Mouse (Mus musculus): Measurements from ENCODE around the gene Rasgef1c. TPM values are rescaled to one million over a fixed set of nuclear protein-coding genes. Genes with fewer than 3 reads are reported as not detected.

Rasgef1c gene
- polyA plus RNA-seq, 1 experiment from 2014 or later: 0.08 TPM

DNA sequence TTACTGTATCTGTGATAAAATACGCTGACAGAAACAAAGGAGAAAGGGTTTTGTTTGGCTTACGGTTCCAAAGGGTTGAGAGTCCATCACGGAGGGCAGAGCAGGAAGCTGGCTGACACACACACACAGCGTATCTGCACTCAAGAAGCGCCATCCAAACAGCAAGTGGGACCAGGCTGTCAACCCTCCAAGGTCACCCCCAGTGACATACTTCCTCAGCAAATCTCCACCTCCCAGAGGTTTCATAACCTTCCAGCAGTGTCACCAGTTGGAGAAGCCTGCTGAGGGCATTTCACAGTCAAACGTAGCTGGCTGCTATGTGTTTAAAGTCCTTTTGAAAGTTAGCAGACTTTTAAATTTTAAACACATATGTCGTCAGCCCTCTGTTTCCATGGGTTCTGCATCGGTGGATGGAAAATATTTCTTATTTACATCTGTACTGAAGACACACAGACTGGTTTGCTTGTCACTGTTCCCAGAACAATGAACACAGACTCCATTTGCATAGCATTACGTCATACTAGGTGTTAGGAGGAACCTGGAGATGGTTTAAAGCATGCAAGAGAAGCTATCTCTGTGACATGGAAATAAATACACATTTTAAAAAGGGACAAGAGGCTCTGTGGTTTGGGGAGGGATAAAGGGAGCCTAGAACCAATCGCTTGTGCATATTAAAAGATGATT is 72.2 kb downstream of the Rasgef1c start:
- DNase-seq (ENCODE audit: low spot score): no peak

DNA sequence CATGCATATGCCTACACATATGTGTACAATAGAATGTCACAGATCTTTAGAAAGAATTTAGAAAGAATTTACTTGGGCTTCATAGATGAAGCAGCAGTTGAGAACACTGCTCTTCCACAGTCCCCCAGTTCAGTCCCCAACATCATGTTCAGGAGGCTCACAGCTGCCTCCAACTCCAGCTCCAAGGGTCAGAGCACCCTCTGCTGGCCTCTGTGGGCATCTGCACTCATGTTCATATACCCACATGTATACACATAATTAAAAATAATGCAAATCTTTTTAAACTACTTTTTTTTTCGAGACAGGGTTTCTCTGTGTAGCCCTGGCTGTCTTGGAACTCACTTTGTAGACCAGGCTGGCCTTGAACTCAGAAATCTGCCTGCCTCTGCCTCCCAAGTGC is 73.0 kb downstream of the Rasgef1c start:
- no peak for DNase-seq (ENCODE audit: low spot score)

GRCm38 (mm10) chr11:49977963-49978568 is 76.4 kb downstream of the Rasgef1c start:
- no peak for DNase-seq (ENCODE audit: low spot score)

DNA sequence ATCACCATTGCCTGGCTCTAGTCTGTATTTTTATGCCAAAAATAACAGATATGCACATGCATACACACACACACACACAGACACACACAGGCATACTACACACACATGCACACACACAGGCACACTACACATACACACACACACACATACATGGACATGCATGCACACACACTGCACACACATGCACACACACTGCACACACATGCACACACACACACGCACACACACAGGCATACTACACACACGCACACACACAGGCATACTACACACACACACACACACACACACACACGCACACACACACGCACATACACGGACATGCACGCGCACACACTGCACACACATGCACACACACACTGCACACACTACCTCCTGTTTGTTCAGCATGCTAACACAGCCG is 77.3 kb downstream of the Rasgef1c start:
- DNase-seq (ENCODE audit: low spot score): no peak

GRCm38 (mm10) chr11:49980681-49981235 is 79.1 kb downstream of the Rasgef1c start:
- no peak for DNase-seq (ENCODE audit: low spot score)

DNA sequence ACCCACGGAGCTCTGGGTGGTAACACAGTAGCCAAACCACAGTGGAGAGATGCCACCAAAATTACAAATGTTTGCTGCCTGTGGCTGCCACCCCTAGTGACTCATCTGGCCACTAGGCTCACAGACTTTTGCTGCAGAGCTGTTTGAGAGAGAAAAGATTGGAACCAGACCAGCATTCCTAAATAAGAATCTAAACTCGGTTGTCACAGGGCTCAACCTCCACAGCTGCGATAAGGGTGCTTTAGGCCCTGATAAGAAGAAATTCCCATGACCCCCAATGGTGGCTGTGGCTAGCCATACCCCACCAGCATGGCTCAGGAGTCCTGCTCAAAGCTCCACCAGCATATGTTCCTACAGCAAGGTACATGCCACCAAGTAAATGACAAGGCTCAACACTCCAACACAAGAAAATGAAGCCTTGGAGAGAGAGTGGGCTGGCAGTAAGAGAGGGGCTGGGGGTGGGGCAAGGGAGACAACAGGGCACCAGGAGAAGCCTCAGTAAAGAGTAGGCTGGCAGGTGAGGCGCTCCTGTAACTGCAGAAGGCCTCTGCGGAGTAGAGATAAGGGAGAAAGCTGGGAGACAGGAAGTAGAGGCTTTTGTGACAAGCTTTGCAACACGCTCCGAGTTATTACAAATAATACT is 79.8 kb downstream of the Rasgef1c start:
- DNase-seq (ENCODE audit: low spot score): peak; percentile 38

- DNase-seq (ENCODE audit: low spot score): no peak
These were observed 80.5 kb downstream of the Rasgef1c start for GRCm38 (mm10) chr11:49982094-49982493.

DNA sequence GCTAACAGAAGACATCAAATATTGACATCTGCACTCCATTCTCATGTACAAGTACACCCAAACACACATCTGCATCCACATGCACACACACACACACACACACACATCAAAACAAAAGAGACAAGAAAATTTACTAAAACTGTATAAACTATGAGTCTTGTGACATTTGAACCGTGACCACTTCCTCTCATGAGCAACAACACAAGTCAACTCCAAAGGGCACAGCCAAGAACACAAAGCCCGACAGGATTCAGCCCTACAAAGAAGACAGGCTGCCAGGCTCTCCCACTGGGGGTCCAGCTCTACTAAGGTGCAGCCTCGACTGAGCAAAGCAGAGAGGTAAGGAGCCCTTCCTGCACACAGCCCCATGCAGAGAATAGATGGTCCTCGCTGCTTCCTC is 81.2 kb downstream of the Rasgef1c start:
- peak; percentile 73 for DNase-seq (ENCODE audit: low spot score)

- peak; percentile 38 for DNase-seq (ENCODE audit: low spot score)
These were observed 82.4 kb downstream of the Rasgef1c start for GRCm38 (mm10) chr11:49983875-49984552.

GRCm38 (mm10) chr11:49985009-49985408 is 83.4 kb downstream of the Rasgef1c start:
- DNase-seq (ENCODE audit: low spot score): no peak

DNA sequence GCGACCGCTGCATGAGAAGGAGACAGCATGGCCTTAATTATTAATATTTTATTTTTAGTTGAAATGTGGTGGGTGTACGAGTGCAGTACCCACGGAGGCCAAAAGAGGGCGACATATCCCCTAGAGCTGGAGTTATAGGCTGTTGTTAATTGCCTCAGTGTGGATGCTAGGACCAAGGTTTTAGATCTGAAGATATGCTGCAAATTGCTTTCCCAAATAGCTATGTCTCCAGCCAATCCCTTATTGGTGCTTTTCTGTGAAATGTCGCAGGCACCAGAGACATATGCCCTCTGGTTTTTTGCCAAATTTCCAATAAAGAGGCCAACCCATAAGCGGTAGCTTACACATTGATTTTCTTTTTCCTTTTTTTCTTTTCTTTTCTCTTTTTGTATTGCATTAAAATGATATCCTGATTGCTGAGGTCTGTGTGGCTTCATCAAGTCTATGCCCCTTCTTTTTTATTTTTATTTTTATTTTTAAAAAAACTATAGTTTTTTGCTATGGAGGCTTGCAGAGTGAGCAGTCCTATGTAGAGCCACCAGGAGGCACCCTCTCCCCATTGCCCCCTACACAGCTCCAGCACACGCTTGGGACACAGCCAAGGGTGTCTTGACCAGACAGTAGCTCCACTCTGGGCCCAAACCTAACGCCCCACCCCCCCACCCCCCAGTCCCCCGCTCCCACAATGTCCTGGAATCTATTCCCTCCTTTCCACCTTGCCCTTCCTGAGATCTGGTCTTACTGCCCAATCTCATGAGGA is 84.8 kb downstream of the Rasgef1c start:
- peak; percentile 62 for DNase-seq (ENCODE audit: low spot score)

DNA sequence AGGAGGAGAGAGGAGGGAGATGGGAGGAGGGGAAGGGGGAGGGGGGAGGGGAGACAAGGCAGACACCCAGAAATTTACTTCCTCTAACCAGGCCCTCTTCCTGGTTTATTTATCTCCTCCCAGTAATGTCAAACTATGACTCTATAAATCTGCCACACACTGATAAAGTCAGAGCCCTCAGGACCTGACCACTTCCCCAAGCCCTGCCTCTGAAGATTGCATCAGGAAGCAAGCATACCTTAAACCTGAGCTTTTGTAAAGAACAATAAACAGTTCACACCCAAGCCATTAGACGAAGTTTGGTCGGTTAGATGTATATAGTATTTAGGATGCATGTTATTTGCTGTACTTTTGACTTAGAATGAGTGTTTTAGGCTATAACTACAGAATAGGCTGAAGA is 92.9 kb downstream of the Rasgef1c start:
- DNase-seq (ENCODE audit: low spot score): no peak

GRCm38 (mm10) chr11:49996398-49996797 is 94.8 kb downstream of the Rasgef1c start:
- DNase-seq (ENCODE audit: low spot score): no peak

GRCm38 (mm10) chr11:49997321-49997720 is 95.7 kb downstream of the Rasgef1c start:
- DNase-seq (ENCODE audit: low spot score): no peak

DNA sequence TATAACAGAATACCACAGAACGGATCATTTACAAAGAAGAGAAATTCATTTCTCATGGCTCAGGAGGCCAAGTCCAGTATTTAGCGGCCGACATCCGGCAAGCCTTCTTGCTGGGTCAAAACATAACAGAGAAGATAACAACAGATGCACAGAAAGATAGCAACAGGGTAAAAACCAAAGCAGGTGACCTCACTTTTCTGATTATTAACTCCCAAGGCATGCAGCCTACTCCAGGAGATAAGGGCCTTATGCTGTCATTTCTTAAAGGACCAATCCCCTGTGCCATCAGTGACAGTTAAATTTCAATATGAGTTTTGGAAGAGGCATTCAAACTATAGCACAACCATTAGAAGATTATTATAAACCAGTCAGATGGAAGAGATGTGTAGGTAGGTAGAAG is 101.2 kb downstream of the Rasgef1c start:
- no peak for DNase-seq (ENCODE audit: low spot score)

- DNase-seq (ENCODE audit: low spot score): no peak
These were observed 106.1 kb downstream of the Rasgef1c start for GRCm38 (mm10) chr11:50007776-50008175.

GRCm38 (mm10) chr11:50008231-50008630 is 106.6 kb downstream of the Rasgef1c start:
- DNase-seq (ENCODE audit: low spot score): no peak

- DNase-seq (ENCODE audit: low spot score): no peak
These were observed 111.4 kb downstream of the Rasgef1c start for GRCm38 (mm10) chr11:50013016-50013415.

DNA sequence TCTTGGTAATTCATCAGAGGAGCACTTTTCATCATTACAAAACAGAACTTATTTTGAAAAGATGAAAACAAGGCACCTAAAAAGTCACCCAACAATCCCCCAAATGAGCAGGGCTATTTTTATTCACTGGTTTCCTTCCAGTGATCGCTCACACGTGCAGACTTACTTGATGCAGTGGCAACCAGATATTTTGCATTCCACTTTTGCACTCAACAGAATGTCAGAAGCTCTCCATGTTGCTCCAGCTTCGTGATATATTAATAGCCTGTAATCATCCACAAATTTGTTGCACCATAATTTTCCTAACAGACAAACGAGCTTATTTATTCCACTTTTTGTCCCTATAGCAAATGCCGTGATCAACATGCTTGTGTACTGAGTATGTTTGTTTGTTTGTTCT is 114.9 kb downstream of the Rasgef1c start:
- DNase-seq (ENCODE audit: low spot score): no peak

DNA sequence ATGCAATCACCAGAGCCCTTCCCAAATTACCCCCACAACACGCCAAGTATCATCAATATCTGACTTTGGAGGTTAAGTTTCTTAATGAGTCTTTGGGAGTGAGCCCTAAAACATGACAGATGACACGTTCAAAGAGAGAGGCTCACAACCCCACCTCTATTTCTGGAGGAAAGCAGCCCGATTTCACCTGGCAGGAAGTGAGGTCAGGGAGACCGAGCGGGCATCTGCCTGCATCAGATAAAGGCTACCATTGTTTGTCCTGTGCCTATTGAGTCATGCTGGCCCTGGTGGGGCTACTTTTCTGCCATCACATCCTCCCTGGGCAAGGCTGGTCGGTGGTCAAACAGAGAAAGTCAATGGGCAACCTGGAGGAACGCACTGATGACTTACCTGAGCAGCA is 115.9 kb downstream of the Rasgef1c start:
- DNase-seq (ENCODE audit: low spot score): peak; percentile 54

DNA sequence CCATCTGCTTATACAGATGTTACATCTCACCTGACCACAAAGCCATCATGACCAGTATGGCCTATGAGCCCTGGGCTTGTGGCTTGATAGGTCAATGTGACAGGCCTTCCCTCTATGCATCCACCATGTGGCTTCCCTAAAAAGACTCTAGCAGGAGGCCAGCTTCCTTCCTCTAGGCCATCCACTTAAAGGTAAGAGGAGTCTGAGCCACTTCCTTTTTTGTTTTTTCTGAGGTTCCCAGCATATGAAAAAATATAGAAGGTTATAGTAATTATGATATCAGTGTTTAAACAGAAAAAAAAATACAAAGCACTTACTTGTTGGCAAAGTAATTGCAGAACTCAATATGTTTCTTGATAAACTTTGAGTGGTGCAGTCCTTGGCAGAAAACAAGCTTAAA is 117.2 kb downstream of the Rasgef1c start:
- DNase-seq (ENCODE audit: low spot score): no peak

Measured in thymus, postnatal 0 days (tissue).